8 mouse cellular contexts compared by ENCODE assay signal in the genomic region with DNA sequence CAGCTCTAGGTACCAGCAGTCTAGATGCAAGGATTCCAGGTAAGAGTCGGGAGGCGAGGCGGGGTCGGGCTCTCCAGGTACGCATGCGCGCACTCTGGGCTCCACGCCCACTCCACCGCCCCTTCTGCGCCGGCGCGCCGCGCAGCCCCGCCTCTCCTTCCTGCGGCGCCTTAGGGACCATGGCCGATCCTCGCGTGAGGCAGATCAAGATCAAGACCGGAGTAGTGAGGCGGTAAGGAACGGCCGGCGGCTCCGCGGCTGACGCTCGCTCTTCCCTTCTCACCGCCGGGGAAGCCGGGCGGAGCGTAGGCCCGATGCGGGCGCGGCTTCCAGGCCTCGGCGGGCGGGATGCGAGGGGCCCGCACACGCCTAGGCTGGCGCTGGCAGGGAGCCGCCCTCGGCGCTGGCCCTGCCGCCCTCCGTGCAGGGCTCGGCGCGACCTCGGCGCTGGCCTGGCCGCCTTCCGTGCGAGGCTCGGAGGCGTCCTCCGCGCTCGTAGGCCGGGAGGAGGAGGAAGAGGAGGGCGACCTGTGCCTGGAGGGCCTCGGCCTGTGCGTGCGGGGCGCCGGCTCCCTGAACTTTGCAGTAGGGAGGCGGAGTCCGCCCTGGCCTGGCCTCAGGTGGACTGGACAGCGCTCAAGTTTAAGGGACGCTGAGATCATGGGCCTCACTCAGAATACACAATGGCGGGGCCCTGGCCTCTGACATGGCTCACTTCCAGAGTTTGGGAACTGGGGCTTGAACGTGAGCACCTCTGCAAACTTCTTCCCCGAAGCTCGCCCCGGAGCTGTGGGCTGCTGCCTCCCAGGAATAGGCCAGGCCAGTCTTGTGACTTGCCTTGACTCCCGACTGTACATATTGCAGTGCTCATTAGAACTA. TPM values are rescaled to one million over a fixed set of nuclear protein-coding genes. Genes with fewer than 3 reads are reported as not detected.
A peak's percentile ranks its signal among the peaks of the same experiment; 100 is the strongest.
DNase-seq lines count a peak whose midpoint lies in the region; ATAC-seq lines count a peak whose summit lies in the region.

A gene (plus strand): TSS at position 140 of the 879 bp plus-strand sequence.

- DNase-seq in CD4-positive, CD25-positive, alpha-beta regulatory T cell, adult 2 months (ENCODE audit: low read depth, low spot score), result peak; percentile 95
- DNase-seq in fibroblast of lung, adult 2 months (ENCODE audit: low read depth), result peak; percentile 69
- DNase-seq in kidney, postnatal 14 days, result peak; percentile 94
- DNase-seq in liver, embryonic 13.5 days, result peak; percentile 79
- DNase-seq in neural tube, embryonic 10.5 days (ENCODE audit: extremely low spot score, low spot score), result peak; percentile 93

- peaks cover 4% of the 10 kb centered on the region; the same call in 1 of the 2 replicates for H3K4me1 ChIP-seq in brown adipose tissue, adult 24 weeks (ENCODE audit: control insufficient read depth, insufficient read depth, insufficient read length, low read length)
- H3K4me1 ChIP-seq in heart, embryonic 14.5 days (ENCODE audit: control insufficient read depth in 2 of 2, insufficient read depth in 2 of 2, low read length in 2 of 2), result peaks cover 5 to 20% of the 10 kb centered on the region in 2 experiments; a peak in 3 of 4 replicates
- H3K4me1 ChIP-seq in liver, embryonic 13.5 days (replicated peaks), result peaks cover 37% of the 10 kb centered on the region
- peaks cover 6% of the 10 kb centered on the region for H3K4me1 ChIP-seq in stomach, embryonic 16.5 days (ENCODE audit: control insufficient read depth, insufficient read depth, low read length)

- H3K4me2 ChIP-seq in heart, embryonic 14.5 days (ENCODE audit: low read length), result peak within 1 kb of the TSS; percentile 69
- H3K4me2 ChIP-seq in liver, embryonic 13.5 days, result peak within 1 kb of the TSS; percentile 88
- peak within 1 kb of the TSS; percentile 84 for H3K4me2 ChIP-seq in stomach, embryonic 16.5 days (ENCODE audit: low read depth, low read length)

- ATAC-seq in heart, embryonic 14.5 days (ENCODE audit: insufficient number of reproducible peaks, insufficient read depth, low FRiP score, low read depth), result peak; percentile 90
- peak; percentile 96 for ATAC-seq in liver, embryonic 13.5 days (ENCODE audit: low read depth)
- ATAC-seq in stomach, embryonic 16.5 days (ENCODE audit: insufficient read depth, low FRiP score), result peak; percentile 95

- no peaks in the 10 kb centered on the region for H3K36me3 ChIP-seq in heart, embryonic 14.5 days (ENCODE audit: control insufficient read depth, insufficient read depth, low read length)
- no peaks in the 10 kb centered on the region for H3K36me3 ChIP-seq in liver, embryonic 13.5 days
- no peaks in the 10 kb centered on the region for H3K36me3 ChIP-seq in stomach, embryonic 16.5 days (ENCODE audit: control insufficient read depth, insufficient read depth, low read length)

- no peaks in the 10 kb centered on the region for H3K27me3 ChIP-seq in heart, embryonic 14.5 days (ENCODE audit: control insufficient read depth, insufficient read depth, low read length)
- peaks cover 10% of the 10 kb centered on the region; the same call in 1 of the 2 replicates for H3K27me3 ChIP-seq in liver, embryonic 13.5 days
- H3K27me3 ChIP-seq in stomach, embryonic 16.5 days (ENCODE audit: control insufficient read depth, insufficient read depth, low read length), result no peaks in the 10 kb centered on the region

- H3K9ac ChIP-seq in heart, embryonic 14.5 days (ENCODE audit: low read length), result peak within 1 kb of the TSS; percentile 89
- peak within 1 kb of the TSS; percentile 94 for H3K9ac ChIP-seq in liver, embryonic 13.5 days
- H3K9ac ChIP-seq in stomach, embryonic 16.5 days (ENCODE audit: low read length), result peak within 1 kb of the TSS; percentile 98

- no peaks in the 10 kb centered on the region for H3K9me3 ChIP-seq in heart, embryonic 14.5 days (ENCODE audit: control insufficient read depth, low read length)
- H3K9me3 ChIP-seq in liver, embryonic 13.5 days (replicated peaks), result no peaks in the 10 kb centered on the region
- no peaks in the 10 kb centered on the region for H3K9me3 ChIP-seq in stomach, embryonic 16.5 days (replicated peaks; ENCODE audit: control insufficient read depth, low read length)

- WGBS in heart, embryonic 14.5 days, result under 1% methylated on average over 79 of the region's 81 CpGs
- under 1% methylated on average over 72 of the region's 81 CpGs for WGBS in liver, embryonic 13.5 days (ENCODE audit: insufficient replicate concordance)
- WGBS in stomach, embryonic 16.5 days, result under 1% methylated on average over 81 of the region's 81 CpGs

- peak within 1 kb of the TSS; percentile 85 for H3K4me3 ChIP-seq in brown adipose tissue, adult 24 weeks (ENCODE audit: insufficient read depth, low read depth, low read length)
- H3K4me3 ChIP-seq in heart, embryonic 14.5 days (ENCODE audit: control insufficient read depth in 1 of 2, insufficient read depth in 1 of 2, low read depth in 1 of 2, low read length in 2 of 2), result peak within 1 kb of the TSS; percentile 85 to 92
- peak within 1 kb of the TSS; percentile 89 for H3K4me3 ChIP-seq in liver, embryonic 13.5 days (replicated peaks)
- H3K4me3 ChIP-seq in stomach, embryonic 16.5 days (replicated peaks; ENCODE audit: low read length), result peak within 1 kb of the TSS; percentile 98

- peak within 1 kb of the TSS; percentile 65 for H3K27ac ChIP-seq in brown adipose tissue, adult 24 weeks (replicated peaks; ENCODE audit: low read depth, low read length)
- peak within 1 kb of the TSS; percentile 72 to 78 for H3K27ac ChIP-seq in heart, embryonic 14.5 days (replicated peaks in 1 of 2; ENCODE audit: control insufficient read depth in 1 of 2, insufficient read depth in 1 of 2, low read depth in 2 of 2, low read length in 2 of 2)
- H3K27ac ChIP-seq in liver, embryonic 13.5 days, result peak within 1 kb of the TSS; percentile 95
- H3K27ac ChIP-seq in stomach, embryonic 16.5 days (ENCODE audit: low read length), result peak within 1 kb of the TSS; percentile 90

RNA-seq across cellular contexts. Expression of the gene that starts here (rescaled TPM):
- polyA plus RNA-seq in brown adipose tissue, adult 24 weeks (2012; ENCODE audit: insufficient read depth, insufficient read length, missing spikeins), result 320 and 441 TPM in 2 replicates
- polyA plus RNA-seq in heart, embryonic 14.5 days (2014; fragmentation: Nextera tagmentation; extraction: Ambion mirVana), result 247 and 261 TPM in 2 replicates
- polyA plus RNA-seq in liver, embryonic 13.5 days (2015; fragmentation: Nextera tagmentation; extraction: Ambion mirVana), result 124 and 152 TPM in 2 replicates
- polyA plus RNA-seq in stomach, embryonic 16.5 days (2015; fragmentation: Nextera tagmentation; extraction: Ambion mirVana), result 217 and 229 TPM in 2 replicates

Comparison
In these comparisons a context has a peak if more than half of its experiments do, and no peak if none do; other contexts are left out.
1. Peak in every context shown above with its lines: DNase-seq, ATAC-seq, H3K4me3 ChIP-seq and H3K27ac ChIP-seq.